In genomic region chr10:118620611-118621010, GRCm38 (mm10) we compare ENCODE assay signal across 12 mouse cellular contexts.
"Had no signal": no experiment of that assay in that cellular context is flagged by ENCODE, and none has a peak within 500 bp of the region (broad histone marks: within the 10 kb centered on the region; RNA-seq: fewer than 3 reads in every experiment).

No protein-coding gene starts in this region.

- DNase-seq: left cerebral cortex, postnatal 4 days; liver; liver, embryonic 13.5 days; liver, postnatal 0 days; lung, adult 18-20 months; lung, adult 2 months; lung, embryonic 14.5 days; lung, postnatal 10 days; lung, postnatal 14 days; lung, postnatal 36 days; lung, postnatal 4 days; midbrain, embryonic 14.5 days had no signal
